ENCODE assay signal across 25 mouse cellular contexts in the genomic region with DNA sequence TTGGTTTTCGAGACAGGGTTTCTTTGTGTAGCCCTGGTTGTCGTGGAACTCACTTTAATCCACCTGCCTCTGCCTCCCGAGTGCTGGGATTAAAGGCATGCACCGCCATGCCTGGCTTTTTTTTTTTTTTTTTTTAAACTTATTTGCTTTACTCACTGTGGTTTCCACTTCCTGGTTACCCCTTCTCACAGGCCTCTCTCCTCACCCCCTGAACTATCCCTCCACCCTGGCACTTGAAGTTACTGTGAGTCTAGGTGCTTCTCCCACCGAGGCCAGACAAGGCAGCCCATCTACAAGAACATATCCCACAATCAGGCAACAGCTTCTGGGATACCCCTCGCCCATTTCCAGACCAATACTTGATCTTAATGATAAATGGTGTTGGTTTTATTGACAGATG. TPM values are rescaled to one million over a fixed set of nuclear protein-coding genes. Genes with fewer than 3 reads are reported as not detected.
DNase-seq lines count a peak whose midpoint lies in the region; ATAC-seq lines count a peak whose summit lies in the region.
"Had no signal": no experiment of that assay in that cellular context is flagged by ENCODE, and none has a peak within 500 bp of the region (broad histone marks: within the 10 kb centered on the region; RNA-seq: fewer than 3 reads in every experiment).

No protein-coding gene starts in this region.

- no peak overlapping the region for H3K4me2 ChIP-seq in forebrain, embryonic 13.5 days
- H3K4me2 ChIP-seq: embryonic facial prominence, embryonic 13.5 days; forebrain, embryonic 12.5 days; heart, embryonic 12.5 days; hindbrain, embryonic 13.5 days; midbrain, embryonic 12.5 days; neural tube, embryonic 13.5 days had no signal

- H3K36me3 ChIP-seq in forebrain, embryonic 13.5 days (ENCODE audit: poor library complexity, severe bottlenecking): peaks cover 3% of the 10 kb centered on the region; the same call in 1 of the 2 replicates
- H3K36me3 ChIP-seq: embryonic facial prominence, embryonic 13.5 days; hindbrain, embryonic 13.5 days; midbrain, embryonic 12.5 days had no signal

- intact Hi-C loops in heart, postnatal 10 days (cut with DNase I): no loop called here

- 71% methylated on average over 6 of the region's 6 CpGs for WGBS in forebrain, embryonic 13.5 days

- H3K27ac ChIP-seq in forebrain, embryonic 13.5 days: no peak overlapping the region
- H3K27ac ChIP-seq: embryonic facial prominence, embryonic 13.5 days; forebrain, embryonic 12.5 days; hindbrain, embryonic 13.5 days; layer of hippocampus, adult 2 months; midbrain, embryonic 12.5 days; neural tube, embryonic 13.5 days had no signal

- no peaks in the 10 kb centered on the region for H3K9me3 ChIP-seq in forebrain, embryonic 13.5 days (replicated peaks)
- H3K9me3 ChIP-seq: embryonic facial prominence, embryonic 13.5 days; forebrain, embryonic 12.5 days; heart, embryonic 12.5 days; hindbrain, embryonic 13.5 days; midbrain, embryonic 12.5 days; neural tube, embryonic 13.5 days had no signal

- no peaks in the 10 kb centered on the region for H3K4me1 ChIP-seq in forebrain, embryonic 13.5 days
- H3K4me1 ChIP-seq: embryonic facial prominence, embryonic 13.5 days; forebrain, embryonic 12.5 days; heart, embryonic 12.5 days; hindbrain, embryonic 13.5 days; midbrain, embryonic 12.5 days had no signal

- DNase-seq in CD4-positive, CD25-positive, alpha-beta regulatory T cell, adult 2 months (ENCODE audit: low read depth, low spot score): peak; percentile 26
- DNase-seq in T-cell, adult 2 months (ENCODE audit: low spot score): peak; percentile 27
- DNase-seq in thymus, postnatal 25 days: peak; percentile 36
- DNase-seq in heart, postnatal 10 days: no peak
- DNase-seq in urinary bladder, postnatal 14 days (ENCODE audit: low spot score): no peak
- DNase-seq: adrenal gland, adult 8-10 months; cerebellum, adult 11-12 months; cerebellum, postnatal 10 days; heart, adult 11 months; heart, postnatal 14 days; kidney, adult 9 months; kidney, postnatal 14 days; lung, postnatal 4 days; retina, postnatal 1 day had no signal

- H3K27me3 ChIP-seq in forebrain, embryonic 13.5 days: no peaks in the 10 kb centered on the region
- H3K27me3 ChIP-seq: embryonic facial prominence, embryonic 13.5 days; forebrain, embryonic 12.5 days; heart, embryonic 12.5 days; hindbrain, embryonic 13.5 days; midbrain, embryonic 12.5 days; neural tube, embryonic 13.5 days; Patski had no signal

- H3K9ac ChIP-seq in forebrain, embryonic 13.5 days: no peak overlapping the region
- H3K9ac ChIP-seq: embryonic facial prominence, embryonic 13.5 days; forebrain, embryonic 12.5 days; heart, embryonic 12.5 days; hindbrain, embryonic 13.5 days; midbrain, embryonic 12.5 days; neural tube, embryonic 13.5 days had no signal

- ATAC-seq in inflammation-experienced regulatory T-cells, adult 6 months: peak; percentile 73
- no peak for ATAC-seq in forebrain, embryonic 13.5 days
- ATAC-seq: Patski had no signal

- no peak overlapping the region for H3K4me3 ChIP-seq in forebrain, embryonic 13.5 days
- H3K4me3 ChIP-seq: embryonic facial prominence, embryonic 13.5 days; erythroblast, embryonic 14.5 days; forebrain, embryonic 12.5 days; heart, embryonic 12.5 days; hindbrain, embryonic 13.5 days; layer of hippocampus, adult 2 months; midbrain, embryonic 12.5 days; neural tube, embryonic 13.5 days had no signal

RNA-seq across cellular contexts. Expression of a gene that starts 14.8 kb away (rescaled TPM):
- polyA plus RNA-seq in inflammation-experienced regulatory T-cells, adult 6 months (2017; shearing (Covaris generic)): 10 to 100 TPM; 33.3 to 47.0 (median 39.2) TPM
- polyA plus RNA-seq in forebrain, embryonic 13.5 days (2015; fragmentation: Nextera tagmentation; extraction: Ambion mirVana): 40.3 and 45.1 TPM in 2 replicates
- total RNA-seq in heart, postnatal 10 days (2021): 10 to 100 TPM; 18.3 to 18.4 TPM

Comparison
In these comparisons a context has a peak if more than half of its experiments do, and no peak if none do; other contexts are left out.
1. DNase-seq: peak in CD4-positive, CD25-positive, alpha-beta regulatory T cell, adult 2 months (single experiment), T-cell, adult 2 months (single experiment) and thymus, postnatal 25 days (single experiment); none in heart, postnatal 10 days (0 of 2) and urinary bladder, postnatal 14 days (single experiment).